Mouse (Mus musculus): Measurements from ENCODE around the gene Cdh23. TPM values are rescaled to one million over a fixed set of nuclear protein-coding genes. Genes with fewer than 3 reads are reported as not detected.

Cdh23 gene
- polyA plus RNA-seq, 1 experiment from 2014 or later, result 0.41 TPM

- Histone ChIP-seq H3K27me3 (ENCODE audit: insufficient read depth, poor library complexity, severe bottlenecking) (peaks cover 44% of the 10 kb centered on the region), H3K27ac (no peak overlapping the region), H3K9me3 (no peaks in the 10 kb centered on the region), H3K4me3 (no peak overlapping the region), H3K36me3 (no peaks in the 10 kb centered on the region), H3K4me1 (replicated peaks) (peaks cover 23% of the 10 kb centered on the region)
- 33% methylated on average over 4 of the region's 4 CpGs for WGBS
- DNase-seq (ENCODE audit: low spot score), result no peak
Measured at GRCm38 (mm10) chr10:60467752-60468151, 228.5 kb downstream of the Cdh23 start.

- WGBS, result 85% methylated on average over 13 of the region's 13 CpGs
- H3K4me3 ChIP-seq, result no peak overlapping the region
- no peak for DNase-seq (ENCODE audit: low spot score)
- H3K4me1 ChIP-seq (replicated peaks), result peaks cover 23% of the 10 kb centered on the region
- peaks cover 5% of the 10 kb centered on the region; the same call in 1 of the 2 replicates for H3K9me3 ChIP-seq
- no peaks in the 10 kb centered on the region for H3K36me3 ChIP-seq
- H3K27ac ChIP-seq, result no peak overlapping the region
- peaks cover 15% of the 10 kb centered on the region for H3K27me3 ChIP-seq (ENCODE audit: insufficient read depth, poor library complexity, severe bottlenecking)
Measured at GRCm38 (mm10) chr10:60463953-60464647, 232.2 kb downstream of the Cdh23 start.

- no peaks in the 10 kb centered on the region for H3K36me3 ChIP-seq
- peaks cover 6% of the 10 kb centered on the region; the same call in 1 of the 2 replicates for H3K9me3 ChIP-seq
- 12% methylated on average over 8 of the region's 8 CpGs for WGBS
- H3K4me3 ChIP-seq, result no peak overlapping the region
- no peak overlapping the region; the same call in 1 of the 2 replicates for H3K27ac ChIP-seq
- peaks cover 10% of the 10 kb centered on the region for H3K27me3 ChIP-seq (ENCODE audit: insufficient read depth, poor library complexity, severe bottlenecking)
- DNase-seq (ENCODE audit: low spot score), result peak; percentile 38
- peaks cover 21% of the 10 kb centered on the region for H3K4me1 ChIP-seq (replicated peaks)
Measured at GRCm38 (mm10) chr10:60456662-60457397, 239.5 kb downstream of the Cdh23 start.

GRCm38 (mm10) chr10:60455193-60455592 lies 241.1 kb downstream of the Cdh23 start:
- Histone ChIP-seq H3K9me3 (peaks cover 6% of the 10 kb centered on the region; the same call in 1 of the 2 replicates), H3K4me3 (no peak overlapping the region), H3K36me3 (no peaks in the 10 kb centered on the region), H3K4me1 (replicated peaks) (peaks cover 21% of the 10 kb centered on the region), H3K27me3 (ENCODE audit: insufficient read depth, poor library complexity, severe bottlenecking) (peaks cover 10% of the 10 kb centered on the region), H3K27ac (no peak overlapping the region)
- DNase-seq (ENCODE audit: low spot score), result no peak
- 83% methylated on average over 8 of the region's 8 CpGs for WGBS

- Histone ChIP-seq H3K27ac (no peak overlapping the region), H3K27me3 (ENCODE audit: insufficient read depth, poor library complexity, severe bottlenecking) (0 out of 2 replicates have a peak, but pooled peaks cover 3% of the 10 kb centered on the region), H3K4me3 (no peak overlapping the region), H3K4me1 (replicated peaks) (peaks cover 9% of the 10 kb centered on the region; the same call in 1 of the 2 replicates), H3K9me3 (0 out of 2 replicates have a peak, but pooled peaks cover 6% of the 10 kb centered on the region), H3K36me3 (no peaks in the 10 kb centered on the region)
- WGBS, result 89% methylated on average over 12 of the region's 12 CpGs
- DNase-seq (ENCODE audit: low spot score), result no peak
Measured at GRCm38 (mm10) chr10:60447186-60447585, 249.1 kb downstream of the Cdh23 start.

GRCm38 (mm10) chr10:60445031-60445593 lies 251.2 kb downstream of the Cdh23 start:
- DNase-seq (ENCODE audit: low spot score), result peak; percentile 83
- H3K27ac ChIP-seq, result no peak overlapping the region
- H3K36me3 ChIP-seq, result no peaks in the 10 kb centered on the region
- WGBS, result 73% methylated on average over 8 of the region's 8 CpGs
- 0 out of 2 replicates have a peak, but pooled peaks cover 6% of the 10 kb centered on the region for H3K9me3 ChIP-seq
- no peak overlapping the region for H3K4me3 ChIP-seq
- peaks cover 9% of the 10 kb centered on the region; the same call in 1 of the 2 replicates for H3K4me1 ChIP-seq (replicated peaks)
- 0 out of 2 replicates have a peak, but pooled peaks cover 3% of the 10 kb centered on the region for H3K27me3 ChIP-seq (ENCODE audit: insufficient read depth, poor library complexity, severe bottlenecking)

- WGBS, result 1% methylated on average over 2 of the region's 2 CpGs
- Histone ChIP-seq H3K9me3 (0 out of 2 replicates have a peak, but pooled peaks cover 6% of the 10 kb centered on the region), H3K4me3 (no peak overlapping the region), H3K27ac (no peak overlapping the region), H3K27me3 (ENCODE audit: insufficient read depth, poor library complexity, severe bottlenecking) (0 out of 2 replicates have a peak, but pooled peaks cover 3% of the 10 kb centered on the region), H3K4me1 (replicated peaks) (peaks cover 9% of the 10 kb centered on the region; the same call in 1 of the 2 replicates), H3K36me3 (no peaks in the 10 kb centered on the region)
- no peak for DNase-seq (ENCODE audit: low spot score)
Measured at GRCm38 (mm10) chr10:60443078-60443477, 253.2 kb downstream of the Cdh23 start.

GRCm38 (mm10) chr10:60442321-60442720 lies 254.0 kb downstream of the Cdh23 start:
- DNase-seq (ENCODE audit: low spot score), result no peak
- H3K27me3 ChIP-seq (ENCODE audit: insufficient read depth, poor library complexity, severe bottlenecking), result 0 out of 2 replicates have a peak, but pooled peaks cover 3% of the 10 kb centered on the region
- H3K4me3 ChIP-seq, result no peak overlapping the region
- H3K4me1 ChIP-seq (replicated peaks), result peaks cover 4% of the 10 kb centered on the region; the same call in 1 of the 2 replicates
- H3K36me3 ChIP-seq, result no peaks in the 10 kb centered on the region
- H3K27ac ChIP-seq, result no peak overlapping the region
- WGBS, result 87% methylated on average over 4 of the region's 4 CpGs
- 0 out of 2 replicates have a peak, but pooled peaks cover 6% of the 10 kb centered on the region for H3K9me3 ChIP-seq

- 31% methylated on average over 4 of the region's 4 CpGs for WGBS
Measured at GRCm38 (mm10) chr10:60432679-60433078, 263.6 kb downstream of the Cdh23 start.

GRCm38 (mm10) chr10:60430591-60430990 lies 265.7 kb downstream of the Cdh23 start:
- Histone ChIP-seq H3K4me1 (replicated peaks) (peaks cover 26% of the 10 kb centered on the region), H3K27me3 (ENCODE audit: insufficient read depth, poor library complexity, severe bottlenecking) (peaks cover 11% of the 10 kb centered on the region), H3K9me3 (peaks cover 4% of the 10 kb centered on the region), H3K27ac (peak overlapping the region; percentile 12; the same call in 1 of the 2 replicates), H3K36me3 (no peaks in the 10 kb centered on the region), H3K4me3 (no peak overlapping the region)
- 33% methylated on average over 6 of the region's 6 CpGs for WGBS
- DNase-seq (ENCODE audit: low spot score), result no peak

More at GRCm38 (mm10) chr10:60432679-60433078, 263.6 kb downstream of the Cdh23 start:
- Histone ChIP-seq H3K36me3 (no peaks in the 10 kb centered on the region), H3K27ac (no peak overlapping the region), H3K4me1 (replicated peaks) (peaks cover 26% of the 10 kb centered on the region), H3K9me3 (no peaks in the 10 kb centered on the region), H3K4me3 (no peak overlapping the region), H3K27me3 (ENCODE audit: insufficient read depth, poor library complexity, severe bottlenecking) (peaks cover 11% of the 10 kb centered on the region)
- DNase-seq (ENCODE audit: low spot score), result no peak

- H3K27ac ChIP-seq, result no peak overlapping the region
- DNase-seq (ENCODE audit: low spot score), result no peak
- WGBS, result 69% methylated on average over 10 of the region's 10 CpGs
- H3K36me3 ChIP-seq, result no peaks in the 10 kb centered on the region
- H3K4me3 ChIP-seq, result no peak overlapping the region
- peaks cover 26% of the 10 kb centered on the region for H3K4me1 ChIP-seq (replicated peaks)
- H3K27me3 ChIP-seq (ENCODE audit: insufficient read depth, poor library complexity, severe bottlenecking), result peaks cover 11% of the 10 kb centered on the region
- H3K9me3 ChIP-seq, result peaks cover 10% of the 10 kb centered on the region
Measured at GRCm38 (mm10) chr10:60430001-60430400, 266.3 kb downstream of the Cdh23 start.

GRCm38 (mm10) chr10:60422756-60423155 lies 273.5 kb downstream of the Cdh23 start:
- no peaks in the 10 kb centered on the region; the same call in 1 of the 2 replicates for H3K4me1 ChIP-seq (replicated peaks)
- H3K4me3 ChIP-seq, result no peak overlapping the region
- peaks cover 11% of the 10 kb centered on the region for H3K9me3 ChIP-seq
- H3K27me3 ChIP-seq (ENCODE audit: insufficient read depth, poor library complexity, severe bottlenecking), result no peaks in the 10 kb centered on the region
- no peaks in the 10 kb centered on the region for H3K36me3 ChIP-seq
- no peak overlapping the region for H3K27ac ChIP-seq
- 62% methylated on average over 7 of the region's 7 CpGs for WGBS
- no peak for DNase-seq (ENCODE audit: low spot score)

Measured in hindbrain, embryonic 10.5 days (tissue).